ENCODE assay signal across 28 mouse cellular contexts in genomic region chr4:137784741-137785140, GRCm38 (mm10). TPM values are rescaled to one million over a fixed set of nuclear protein-coding genes. Genes with fewer than 3 reads are reported as not detected.
A peak's percentile ranks its signal among the peaks of the same experiment; 100 is the strongest.
DNase-seq lines count a peak whose midpoint lies in the region; ATAC-seq and TF ChIP-seq lines count a peak whose summit lies in the region.
"Had no signal": no experiment of that assay in that cellular context is flagged by ENCODE, and none has a peak within 500 bp of the region (broad histone marks: within the 10 kb centered on the region; RNA-seq: fewer than 3 reads in every experiment).

No protein-coding gene starts in this region.

- TF ChIP-seq CTCF in gastrocnemius, adult 2 months (IDR thresholded peaks at IDR 0.05): no peak

- intact Hi-C loops in gastrocnemius, adult 2 months (cut with DNase I): loop anchor here (5.0 kb wide), 1 partner anchor 37 kb away; no protein-coding TSS in a partner anchor

- 74% methylated on average over 6 of the region's 6 CpGs for WGBS in hindbrain, embryonic 10.5 days
- 78% methylated on average over 6 of the region's 6 CpGs for WGBS in hindbrain, embryonic 14.5 days
- WGBS in intestine, embryonic 15.5 days: 77% methylated on average over 6 of the region's 6 CpGs
- WGBS in intestine, embryonic 16.5 days: 71% methylated on average over 6 of the region's 6 CpGs
- WGBS in kidney, embryonic 15.5 days: 62% methylated on average over 6 of the region's 6 CpGs

- H3K4me1 ChIP-seq in hindbrain, embryonic 10.5 days (replicated peaks): peaks cover 55% of the 10 kb centered on the region
- peaks cover 10% of the 10 kb centered on the region; the same call in 1 of the 2 replicates for H3K4me1 ChIP-seq in hindbrain, embryonic 14.5 days (replicated peaks; ENCODE audit: control insufficient read depth, insufficient read depth, low read length)
- peaks cover 8% of the 10 kb centered on the region; the same call in 1 of the 2 replicates for H3K4me1 ChIP-seq in intestine, embryonic 15.5 days (replicated peaks)
- peaks cover 7% of the 10 kb centered on the region; the same call in 1 of the 2 replicates for H3K4me1 ChIP-seq in intestine, embryonic 16.5 days (ENCODE audit: control insufficient read depth, insufficient read depth, low read length)
- H3K4me1 ChIP-seq in kidney, embryonic 15.5 days: peaks cover 20% of the 10 kb centered on the region

- peak overlapping the region; percentile 83 for H3K27ac ChIP-seq in gastrocnemius, adult 2 months
- peak overlapping the region; percentile 45; the same call in 1 of the 2 replicates for H3K27ac ChIP-seq in hindbrain, embryonic 10.5 days
- H3K27ac ChIP-seq in hindbrain, embryonic 14.5 days: no peak overlapping the region
- H3K27ac ChIP-seq in intestine, embryonic 15.5 days: no peak overlapping the region
- no peak overlapping the region for H3K27ac ChIP-seq in intestine, embryonic 16.5 days (ENCODE audit: low read length)
- no peak overlapping the region for H3K27ac ChIP-seq in kidney, embryonic 15.5 days
- H3K27ac ChIP-seq: forebrain, embryonic 12.5 days had no signal

- no peak overlapping the region for H3K4me3 ChIP-seq in gastrocnemius, adult 2 months
- H3K4me3 ChIP-seq in hindbrain, embryonic 10.5 days: no peak overlapping the region
- H3K4me3 ChIP-seq in hindbrain, embryonic 14.5 days (replicated peaks; ENCODE audit: low read length): no peak overlapping the region
- H3K4me3 ChIP-seq in intestine, embryonic 15.5 days (replicated peaks): no peak overlapping the region
- H3K4me3 ChIP-seq in intestine, embryonic 16.5 days (ENCODE audit: low read length): no peak overlapping the region
- H3K4me3 ChIP-seq in kidney, embryonic 15.5 days (replicated peaks): no peak overlapping the region
- H3K4me3 ChIP-seq: embryonic facial prominence, embryonic 13.5 days; embryonic facial prominence, embryonic 15.5 days; erythroblast, embryonic 14.5 days; forebrain, embryonic 10.5 days; forebrain, embryonic 12.5 days had no signal

- ATAC-seq in hindbrain, embryonic 14.5 days (ENCODE audit: low FRiP score): no peak
- ATAC-seq in intestine, embryonic 15.5 days: peak; percentile 12; the same call in 1 of the 2 replicates
- no peak for ATAC-seq in intestine, embryonic 16.5 days
- ATAC-seq in kidney, embryonic 15.5 days (replicated peaks; ENCODE audit: low FRiP score): 0 out of 2 replicates have a peak, but pooled peaks have one; percentile 12
- ATAC-seq: CD4-positive, CD25-positive, alpha-beta regulatory T cell, adult 4 months; forebrain, embryonic 14.5 days had no signal

- no peak for DNase-seq in gastrocnemius, adult 2 months
- DNase-seq in gastrocnemius, postnatal 4 days (ENCODE audit: low spot score in 2 of 2): no peak
- no peak for DNase-seq in hindbrain, embryonic 10.5 days (ENCODE audit: low spot score)
- no peak for DNase-seq in hindbrain, embryonic 14.5 days (ENCODE audit: low spot score)
- no peak for DNase-seq in kidney, adult 11 months
- DNase-seq: adrenal gland, adult 2 months; adrenal gland, postnatal 10 days; adrenal gland, postnatal 25 days; B cell, adult 2 months; cerebellum, adult 11 months; cerebellum, adult 18-20 months; cerebellum, adult 8-10 months; cerebellum, adult 9-11 months; cerebellum, postnatal 14 days; cerebellum, postnatal 36 days; embryo, embryonic 11 days had no signal

- no peak overlapping the region for H3K9ac ChIP-seq in hindbrain, embryonic 14.5 days
- no peak overlapping the region for H3K9ac ChIP-seq in intestine, embryonic 15.5 days
- no peak overlapping the region for H3K9ac ChIP-seq in intestine, embryonic 16.5 days (ENCODE audit: low read depth, low read length)
- H3K9ac ChIP-seq in kidney, embryonic 15.5 days: no peak overlapping the region
- H3K9ac ChIP-seq: embryonic facial prominence, embryonic 15.5 days; forebrain, embryonic 12.5 days had no signal

- no peaks in the 10 kb centered on the region for H3K36me3 ChIP-seq in hindbrain, embryonic 10.5 days
- no peaks in the 10 kb centered on the region for H3K36me3 ChIP-seq in hindbrain, embryonic 14.5 days (replicated peaks; ENCODE audit: control insufficient read depth, insufficient read depth)
- H3K36me3 ChIP-seq in intestine, embryonic 15.5 days: no peaks in the 10 kb centered on the region
- no peaks in the 10 kb centered on the region for H3K36me3 ChIP-seq in intestine, embryonic 16.5 days (ENCODE audit: control insufficient read depth, insufficient read depth, low read length)
- H3K36me3 ChIP-seq in kidney, embryonic 15.5 days: no peaks in the 10 kb centered on the region
- H3K36me3 ChIP-seq: embryonic facial prominence, embryonic 13.5 days; embryonic facial prominence, embryonic 15.5 days; forebrain, embryonic 10.5 days; forebrain, embryonic 12.5 days had no signal

- no peaks in the 10 kb centered on the region for H3K27me3 ChIP-seq in hindbrain, embryonic 10.5 days (ENCODE audit: insufficient read depth, poor library complexity, severe bottlenecking)
- H3K27me3 ChIP-seq in hindbrain, embryonic 14.5 days (ENCODE audit: control insufficient read depth, insufficient read depth, low read length): no peaks in the 10 kb centered on the region
- no peaks in the 10 kb centered on the region for H3K27me3 ChIP-seq in intestine, embryonic 15.5 days (replicated peaks)
- H3K27me3 ChIP-seq in intestine, embryonic 16.5 days (replicated peaks; ENCODE audit: control insufficient read depth, insufficient read depth, low read length): no peaks in the 10 kb centered on the region
- no peaks in the 10 kb centered on the region for H3K27me3 ChIP-seq in kidney, embryonic 15.5 days
- H3K27me3 ChIP-seq: embryonic facial prominence, embryonic 13.5 days; embryonic facial prominence, embryonic 15.5 days; forebrain, embryonic 12.5 days had no signal

- no peaks in the 10 kb centered on the region for H3K9me3 ChIP-seq in hindbrain, embryonic 10.5 days
- H3K9me3 ChIP-seq in hindbrain, embryonic 14.5 days (ENCODE audit: control insufficient read depth, low read length): no peaks in the 10 kb centered on the region
- H3K9me3 ChIP-seq in intestine, embryonic 15.5 days: no peaks in the 10 kb centered on the region
- H3K9me3 ChIP-seq in intestine, embryonic 16.5 days (ENCODE audit: control insufficient read depth, low read length): no peaks in the 10 kb centered on the region
- H3K9me3 ChIP-seq in kidney, embryonic 15.5 days (replicated peaks): no peaks in the 10 kb centered on the region
- H3K9me3 ChIP-seq: embryonic facial prominence, embryonic 13.5 days; embryonic facial prominence, embryonic 15.5 days; forebrain, embryonic 10.5 days; forebrain, embryonic 12.5 days had no signal

- H3K4me2 ChIP-seq in hindbrain, embryonic 14.5 days (replicated peaks): no peak overlapping the region
- no peak overlapping the region for H3K4me2 ChIP-seq in intestine, embryonic 15.5 days (replicated peaks)
- no peak overlapping the region for H3K4me2 ChIP-seq in intestine, embryonic 16.5 days (ENCODE audit: low read depth, low read length)
- no peak overlapping the region for H3K4me2 ChIP-seq in kidney, embryonic 15.5 days
- H3K4me2 ChIP-seq: embryonic facial prominence, embryonic 15.5 days; forebrain, embryonic 12.5 days had no signal

RNA-seq across cellular contexts. Expression of gene Alpl, which starts 11.4 kb away (rescaled TPM):
- 10 to 100 TPM; 10.3 to 42.2 TPM for total RNA-seq in gastrocnemius, adult 2 months (2021)
- total RNA-seq in gastrocnemius, postnatal 4 days (2021): 1 to 10 TPM; 1.3 to 1.5 TPM
- 23.4 and 26.1 TPM in 2 replicates for polyA plus RNA-seq in hindbrain, embryonic 10.5 days (2016; fragmentation: Nextera tagmentation; extraction: Ambion mirVana)
- 8.3 and 10.2 TPM in 2 replicates for polyA plus RNA-seq in hindbrain, embryonic 14.5 days (2014; fragmentation: Nextera tagmentation; extraction: Ambion mirVana)
- polyA plus RNA-seq in intestine, embryonic 15.5 days (2015; fragmentation: Nextera tagmentation; extraction: Ambion mirVana): 3.8 and 4.6 TPM in 2 replicates
- polyA plus RNA-seq in intestine, embryonic 16.5 days (2015; fragmentation: Nextera tagmentation; extraction: Ambion mirVana): 4.3 and 4.7 TPM in 2 replicates
- 12.9 and 25.3 TPM in 2 replicates for polyA plus RNA-seq in kidney, embryonic 15.5 days (2015; fragmentation: Nextera tagmentation; extraction: Ambion mirVana)
- total RNA-seq: common myeloid progenitor, adult 5-6 weeks; MEL had no signal

Comparison
In these comparisons a context has a peak if more than half of its experiments do, and no peak if none do; other contexts are left out.
1. H3K27ac ChIP-seq: peak in gastrocnemius, adult 2 months (single experiment) and hindbrain, embryonic 10.5 days (single experiment); none in hindbrain, embryonic 14.5 days (single experiment), intestine, embryonic 15.5 days (single experiment), intestine, embryonic 16.5 days (single experiment) and kidney, embryonic 15.5 days (single experiment).
2. ATAC-seq: peak in intestine, embryonic 15.5 days (single experiment) and kidney, embryonic 15.5 days (single experiment); none in hindbrain, embryonic 14.5 days (single experiment) and intestine, embryonic 16.5 days (single experiment).